Mouse (Mus musculus) stomach, embryonic 14.5 days (tissue): ENCODE results near the gene Tcf7l1. TPM values are rescaled to one million over a fixed set of nuclear protein-coding genes. Genes with fewer than 3 reads are reported as not detected.

Experiments used
- ATAC-seq: fragments of 200-750 bp; cut with Nextera tagmentation; 2 replicates; pipeline ENCODE4 v1.8.0; 2017; ENCODE audit warnings: low read depth, moderate TSS enrichment; ENCODE audit not compliant: insufficient number of reproducible peaks, insufficient read depth, low FRiP score
- H3K27ac ChIP-seq: fragments of 300-500 bp; sonication (generic); 2 replicates; pipeline ENCODE4 v1.5.1; 2014; ENCODE audit warnings: mild to moderate bottlenecking, low read length, moderate library complexity, mixed read lengths
- H3K27me3 ChIP-seq: fragments of 300-500 bp; sonication (generic); 2 replicates; pipeline ENCODE4 v1.6.1; 2014; ENCODE audit warnings: low read length, control low read depth, mixed read lengths; ENCODE audit not compliant: control insufficient read depth, insufficient read depth
- H3K36me3 ChIP-seq: fragments of 300-500 bp; sonication (generic); 2 replicates; pipeline ENCODE4 v1.6.1; 2014; ENCODE audit warnings: mild to moderate bottlenecking, control low read depth, low read length, moderate library complexity, mixed read lengths; ENCODE audit not compliant: control insufficient read depth, insufficient read depth
- H3K4me1 ChIP-seq: fragments of 300-500 bp; sonication (generic); 2 replicates; pipeline ENCODE4 v1.6.1; 2014; ENCODE audit warnings: low read length, control low read depth, mixed read lengths; ENCODE audit not compliant: control insufficient read depth, insufficient read depth
- H3K4me2 ChIP-seq: fragments of 300-500 bp; sonication (generic); replicated peaks from 2 replicates; pipeline ENCODE4 v1.6.1; 2014; ENCODE audit warnings: low read depth, low read length, control low read depth
- H3K4me3 ChIP-seq: fragments of 300-500 bp; sonication (generic); 2 replicates; pipeline ENCODE4 v1.5.1; 2014; ENCODE audit warnings: low read depth, low read length, control low read depth
- H3K9ac ChIP-seq: fragments of 300-500 bp; sonication (generic); replicated peaks from 2 replicates; pipeline ENCODE4 v1.6.1; 2014; ENCODE audit warnings: low read depth, mild to moderate bottlenecking, control low read depth, low read length, moderate library complexity, mixed read lengths
- H3K9me3 ChIP-seq: fragments of 300-500 bp; sonication (generic); 2 replicates; pipeline ENCODE4 v1.6.1; 2016; ENCODE audit warnings: low read depth, low read length, control low read depth; ENCODE audit not compliant: control insufficient read depth
- WGBS: fragments of 180-500 bp; shearing (Covaris S2); extraction: QIAGEN DNeasy Blood & Tissue Kit; methylation state at CpG from one replicate; pipeline ENCODE4 v1.1.7; 2014; 5-methylcytosine and 5-hydroxymethylcytosine counted together
- polyA plus RNA-seq: library from polyadenylated mRNA; unstranded; fragments of >200 nt; fragmentation: Nextera tagmentation; extraction: Ambion mirVana; gene quantifications from 2 replicates; pipeline ENCODE4 v1.2.1, GENCODE M21; 2014

Gene Tcf7l1
- polyA plus RNA-seq, 1 experiment from 2014 or later = 39.0 TPM

DNA sequence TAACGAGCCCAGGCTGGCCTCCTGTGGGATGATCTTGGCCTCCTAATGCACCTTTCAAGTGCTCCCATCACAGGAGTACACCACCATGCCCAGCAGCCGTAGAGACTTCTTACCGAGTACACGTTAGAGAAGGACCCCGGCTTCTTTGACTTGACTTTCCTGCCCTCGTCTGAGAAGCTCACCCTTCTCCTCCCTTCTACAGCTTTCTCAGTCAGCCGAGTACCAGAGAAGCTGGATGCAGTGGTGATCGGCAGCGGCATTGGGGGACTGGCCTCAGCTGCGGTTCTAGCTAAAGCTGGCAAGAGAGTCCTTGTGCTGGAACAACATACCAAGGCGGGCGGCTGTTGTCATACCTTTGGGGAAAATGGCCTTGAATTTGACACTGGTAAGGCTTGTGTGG lies 188.3 kb downstream of the Tcf7l1 start:
- no peak overlapping the region for H3K4me3 ChIP-seq
- H3K36me3 ChIP-seq = peaks cover 4% of the 10 kb centered on the region; the same call in 1 of the 2 replicates
- no peaks in the 10 kb centered on the region for H3K27me3 ChIP-seq
- no peak overlapping the region for H3K27ac ChIP-seq
- 84% methylated on average over 12 of the region's 12 CpGs for WGBS
- H3K9ac ChIP-seq = no peak overlapping the region
- ATAC-seq = no peak
- H3K4me2 ChIP-seq = no peak overlapping the region
- peaks cover 9% of the 10 kb centered on the region for H3K4me1 ChIP-seq
- H3K9me3 ChIP-seq = no peaks in the 10 kb centered on the region

DNA sequence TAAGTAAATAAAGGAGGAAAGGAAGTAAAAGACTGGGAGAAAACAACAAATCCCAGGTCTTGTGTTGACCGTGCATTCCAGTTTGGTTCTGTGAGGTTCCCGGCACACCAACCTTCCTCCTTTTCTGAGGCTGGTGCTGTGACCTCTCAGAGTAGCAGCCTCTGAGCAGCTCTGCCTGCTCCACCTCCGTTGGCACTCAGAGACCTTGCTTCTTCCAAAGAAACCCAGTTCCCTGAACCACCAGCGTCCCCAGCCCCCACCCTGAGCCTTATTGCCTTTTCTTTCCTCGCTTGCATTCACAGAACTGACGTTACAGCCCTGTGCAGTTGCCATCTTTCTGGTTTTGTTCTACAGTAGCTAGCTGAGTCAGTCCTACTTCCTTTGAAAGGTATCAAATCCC lies 188.8 kb downstream of the Tcf7l1 start:
- Histone ChIP-seq H3K9ac (no peak overlapping the region), H3K27ac (no peak overlapping the region), H3K27me3 (no peaks in the 10 kb centered on the region), H3K4me3 (no peak overlapping the region), H3K36me3 (no peaks in the 10 kb centered on the region), H3K4me2 (no peak overlapping the region), H3K4me1 (peaks cover 9% of the 10 kb centered on the region), H3K9me3 (no peaks in the 10 kb centered on the region)
- 70% methylated on average over 6 of the region's 6 CpGs for WGBS
- no peak for ATAC-seq

GRCm38 (mm10) chr6:72598791-72599557 lies 190.1 kb downstream of the Tcf7l1 start:
- Histone ChIP-seq H3K27me3 (no peaks in the 10 kb centered on the region), H3K9ac (no peak overlapping the region), H3K4me1 (peaks cover 9% of the 10 kb centered on the region), H3K36me3 (no peaks in the 10 kb centered on the region), H3K4me2 (peak overlapping the region; percentile 78), H3K4me3 (peak overlapping the region; percentile 57), H3K9me3 (no peaks in the 10 kb centered on the region), H3K27ac (peak overlapping the region; percentile 79; the same call in 1 of the 2 replicates)
- peak; percentile 28; the same call in 1 of the 2 replicates for ATAC-seq
- 39% methylated on average over 12 of the region's 12 CpGs for WGBS

- Histone ChIP-seq H3K4me2 (peak within 1 kb of the TSS; percentile 78), H3K36me3 (no peaks in the 10 kb centered on the region), H3K27ac (peak within 1 kb of the TSS; percentile 79; the same call in 1 of the 2 replicates), H3K4me1 (peaks cover 9% of the 10 kb centered on the region), H3K9me3 (no peaks in the 10 kb centered on the region), H3K27me3 (no peaks in the 10 kb centered on the region), H3K4me3 (peak within 1 kb of the TSS; percentile 57), H3K9ac (peak within 1 kb of the TSS; percentile 56)
- peak; percentile 86 for ATAC-seq
- WGBS = under 1% methylated on average over 38 of the region's 38 CpGs
Measured at GRCm38 (mm10) chr6:72597956-72598753, 190.9 kb downstream of the Tcf7l1 start, which contains the start of the genes Elmod3 and Retsat. Gene Elmod3 (minus strand): TSS chr6:72598413. Gene Retsat (plus strand): TSS chr6:72598475.

DNA sequence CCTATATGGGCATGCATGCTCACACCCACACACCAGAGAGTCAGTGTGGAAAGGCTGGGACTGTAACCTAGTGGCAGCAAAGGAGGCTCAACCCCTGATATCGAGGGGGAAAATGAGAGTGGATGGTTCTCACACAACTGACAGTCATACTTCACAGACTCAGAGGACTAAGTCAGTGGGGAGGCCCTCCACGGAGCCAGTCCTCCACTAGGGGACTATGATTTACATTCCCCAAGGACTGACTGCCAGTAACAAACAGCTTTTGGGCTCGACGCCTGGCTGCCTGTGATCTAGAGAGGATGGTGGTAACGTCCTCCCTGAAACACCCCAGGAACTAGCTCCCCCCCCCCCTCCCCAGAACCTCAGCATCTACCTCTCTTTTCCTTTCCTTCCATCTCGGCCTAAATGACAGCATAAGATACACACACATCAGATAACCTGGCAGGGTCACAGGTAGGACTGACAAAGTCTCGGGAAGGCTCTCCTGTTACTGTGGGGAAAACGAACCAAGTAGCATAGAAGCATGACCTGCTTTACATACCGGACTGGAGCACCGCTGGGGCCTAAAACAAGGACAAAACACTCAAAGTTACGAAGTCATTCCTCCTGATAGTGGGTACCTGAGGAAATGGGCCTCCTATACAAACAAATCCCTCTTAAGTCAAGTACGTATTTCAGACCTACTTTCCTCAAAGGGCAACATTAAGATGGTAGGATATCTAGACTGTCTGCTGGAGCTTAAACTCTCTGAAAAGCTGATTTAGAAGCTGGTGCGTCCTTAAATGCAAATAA lies 191.8 kb downstream of the Tcf7l1 start:
- no peaks in the 10 kb centered on the region for H3K9me3 ChIP-seq
- no peak for ATAC-seq
- no peaks in the 10 kb centered on the region for H3K36me3 ChIP-seq
- peak overlapping the region; percentile 57 for H3K4me3 ChIP-seq
- peak overlapping the region; percentile 78 for H3K4me2 ChIP-seq
- H3K27ac ChIP-seq = no peak overlapping the region
- peaks cover 9% of the 10 kb centered on the region for H3K4me1 ChIP-seq
- peak overlapping the region; percentile 56 for H3K9ac ChIP-seq
- H3K27me3 ChIP-seq = no peaks in the 10 kb centered on the region
- WGBS = 27% methylated on average over 13 of the region's 13 CpGs

DNA sequence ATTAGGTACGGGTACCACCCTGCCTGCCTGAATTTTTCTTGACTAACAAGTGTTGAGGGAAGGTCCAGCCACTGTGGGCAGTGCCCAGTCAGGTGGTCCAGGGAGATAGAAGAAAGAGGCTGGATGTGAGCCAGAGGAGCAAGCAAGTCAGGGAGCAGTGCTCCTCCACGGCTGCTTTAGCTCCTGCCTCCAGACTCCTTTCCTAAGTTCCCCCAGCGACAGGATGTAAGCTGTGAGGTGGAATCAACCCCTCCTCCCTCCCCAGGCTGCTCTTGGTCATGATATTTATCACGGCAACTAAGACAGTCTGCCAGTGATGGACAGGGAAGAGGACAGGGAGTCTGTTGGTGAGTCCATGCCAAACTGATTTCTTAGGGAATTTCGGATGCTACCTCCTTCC lies 195.1 kb downstream of the Tcf7l1 start:
- no peak overlapping the region for H3K4me2 ChIP-seq
- H3K36me3 ChIP-seq = no peaks in the 10 kb centered on the region
- ATAC-seq = no peak
- no peak overlapping the region for H3K9ac ChIP-seq
- H3K4me3 ChIP-seq = no peak overlapping the region
- H3K9me3 ChIP-seq = no peaks in the 10 kb centered on the region
- no peaks in the 10 kb centered on the region for H3K27me3 ChIP-seq
- H3K4me1 ChIP-seq = peaks cover 9% of the 10 kb centered on the region
- 54% methylated on average over 5 of the region's 5 CpGs for WGBS
- no peak overlapping the region for H3K27ac ChIP-seq

GRCm38 (mm10) chr6:72593011-72593803 lies 195.8 kb downstream of the Tcf7l1 start:
- 82% methylated on average over 6 of the region's 6 CpGs for WGBS
- ATAC-seq = no peak

More at GRCm38 (mm10) chr6:72593011-72593803, 195.8 kb downstream of the Tcf7l1 start:
- Histone ChIP-seq H3K4me1 (peaks cover 9% of the 10 kb centered on the region), H3K27me3 (no peaks in the 10 kb centered on the region), H3K36me3 (no peaks in the 10 kb centered on the region), H3K27ac (no peak overlapping the region), H3K9me3 (no peaks in the 10 kb centered on the region), H3K9ac (no peak overlapping the region), H3K4me3 (no peak overlapping the region), H3K4me2 (no peak overlapping the region)
